Mouse (Mus musculus): ENCODE measurements around the gene Sec16a. TPM values are rescaled to one million over a fixed set of nuclear protein-coding genes. Genes with fewer than 3 reads are reported as not detected.

The Sec16a gene
- total and polyA plus RNA-seq, 2 experiments, result 44.5 to 78.2 TPM

- WGBS, result 43% methylated on average over 4 of the region's 4 CpGs
- no peaks in the 10 kb centered on the region for H3K27me3 ChIP-seq (ENCODE audit: control insufficient read depth, insufficient read depth, low read length)
- peak overlapping the region; percentile 46 for H3K9ac ChIP-seq (ENCODE audit: low read depth, low read length)
- peak overlapping the region; percentile 30 for H3K4me3 ChIP-seq (ENCODE audit: insufficient read depth, low read depth, low read length)
- TF ChIP-seq CTCF (IDR thresholded peaks at IDR 0.05; ENCODE audit: low read depth, low read length) (no peak), POLR2A (IDR thresholded peaks at IDR 0.05; ENCODE audit: extremely low read depth, insufficient read depth, low read length) (no peak)
- DNase-seq (ENCODE audit: extremely low read depth, low read depth, low spot score), result no peak
- H3K36me3 ChIP-seq (ENCODE audit: control insufficient read depth, insufficient read depth, low read length), result peaks cover 2% of the 10 kb centered on the region; the same call in 1 of the 2 replicates
- H3K79me2 ChIP-seq (ENCODE audit: control insufficient read depth, insufficient read depth, low read length), result peaks cover 25% of the 10 kb centered on the region; the same call in 1 of the 2 replicates
- H3K4me1 ChIP-seq (ENCODE audit: control insufficient read depth, insufficient read depth, low read length), result peaks cover 8% of the 10 kb centered on the region
- H3K27ac ChIP-seq (replicated peaks; ENCODE audit: insufficient read depth, low read depth, low read length), result peak overlapping the region; percentile 83
These were observed 1.7 kb upstream of the Sec16a start for GRCm38 (mm10) chr2:26446671-26447070.

DNA sequence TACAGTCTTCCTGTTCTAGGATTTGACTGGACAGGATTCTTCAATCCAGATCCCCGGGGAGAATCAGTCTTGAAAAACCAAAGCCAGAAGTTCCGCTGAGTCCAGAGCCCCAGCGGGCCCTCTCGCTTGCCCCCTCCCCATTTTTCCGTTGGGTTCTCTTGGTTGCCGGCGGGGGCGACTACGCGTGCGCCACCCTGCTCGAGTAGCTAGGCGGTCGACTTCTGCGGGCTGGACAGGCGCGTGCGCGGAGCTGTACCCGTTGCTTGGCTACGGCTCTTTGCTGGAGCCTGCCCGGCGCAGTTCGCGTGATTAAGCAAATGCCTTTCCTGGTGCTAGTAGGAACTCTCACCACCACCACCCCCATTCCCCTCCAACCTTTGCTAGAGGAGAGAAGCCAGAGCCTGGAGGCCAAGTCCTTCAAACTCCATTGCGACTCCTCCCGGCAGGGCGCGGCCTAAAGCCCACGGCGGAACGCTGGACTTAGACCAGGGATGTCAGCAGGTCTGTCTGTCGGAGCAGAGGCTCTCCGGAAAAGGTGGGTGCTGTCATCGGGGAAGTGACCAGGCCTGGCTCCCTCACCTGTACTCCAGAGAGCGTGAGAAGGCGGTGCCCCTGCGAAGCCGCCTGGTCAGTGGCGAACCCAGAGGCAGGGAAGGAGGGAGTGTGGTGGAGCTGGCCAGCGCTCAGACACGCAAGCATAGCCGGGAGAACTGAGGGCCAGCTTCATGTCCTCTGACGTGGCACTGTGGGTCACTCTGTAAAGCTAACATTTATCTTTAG lies 840 bp upstream of the Sec16a start:
- DNase-seq (ENCODE audit: extremely low read depth, low read depth, low spot score), result peak; percentile 86
- no peak for TF ChIP-seq CTCF (IDR thresholded peaks at IDR 0.05; ENCODE audit: low read depth, low read length)
- TF ChIP-seq POLR2A (IDR thresholded peaks at IDR 0.05; ENCODE audit: extremely low read depth, insufficient read depth, low read length), result no peak; the same call in 1 of the 2 replicates
- WGBS, result under 1% methylated on average over 44 of the region's 44 CpGs
- H3K9ac ChIP-seq (ENCODE audit: low read depth, low read length), result peak overlapping the region; percentile 75
- H3K36me3 ChIP-seq (ENCODE audit: control insufficient read depth, insufficient read depth, low read length), result peaks cover 9% of the 10 kb centered on the region
- peaks cover 8% of the 10 kb centered on the region for H3K4me1 ChIP-seq (ENCODE audit: control insufficient read depth, insufficient read depth, low read length)
- H3K27me3 ChIP-seq (ENCODE audit: control insufficient read depth, insufficient read depth, low read length), result no peaks in the 10 kb centered on the region
- peak overlapping the region; percentile 83 for H3K27ac ChIP-seq (replicated peaks; ENCODE audit: insufficient read depth, low read depth, low read length)
- peak overlapping the region; percentile 63 for H3K4me3 ChIP-seq (ENCODE audit: insufficient read depth, low read depth, low read length)
- peaks cover 32% of the 10 kb centered on the region; the same call in 1 of the 2 replicates for H3K79me2 ChIP-seq (ENCODE audit: control insufficient read depth, insufficient read depth, low read length)

- peak; percentile 83 for DNase-seq (ENCODE audit: extremely low read depth, low read depth, low spot score)
- Histone ChIP-seq H3K79me2 (ENCODE audit: control insufficient read depth, insufficient read depth, low read length) (peaks cover 43% of the 10 kb centered on the region; the same call in 1 of the 2 replicates), H3K4me3 (ENCODE audit: insufficient read depth, low read depth, low read length) (peak overlapping the region; percentile 94), H3K27ac (replicated peaks; ENCODE audit: insufficient read depth, low read depth, low read length) (peak overlapping the region; percentile 93), H3K9ac (ENCODE audit: low read depth, low read length) (peak overlapping the region; percentile 97), H3K27me3 (ENCODE audit: control insufficient read depth, insufficient read depth, low read length) (no peaks in the 10 kb centered on the region), H3K36me3 (ENCODE audit: control insufficient read depth, insufficient read depth, low read length) (peaks cover 21% of the 10 kb centered on the region), H3K4me1 (ENCODE audit: control insufficient read depth, insufficient read depth, low read length) (peaks cover 12% of the 10 kb centered on the region)
- under 1% methylated on average over 15 of the region's 15 CpGs for WGBS
- TF ChIP-seq POLR2A (IDR thresholded peaks at IDR 0.05; ENCODE audit: extremely low read depth, insufficient read depth, low read length), result no peak
- no peak for TF ChIP-seq CTCF (IDR thresholded peaks at IDR 0.05; ENCODE audit: low read depth, low read length)
These were observed 648 bp downstream of the Sec16a start for GRCm38 (mm10) chr2:26444368-26444767.

DNA sequence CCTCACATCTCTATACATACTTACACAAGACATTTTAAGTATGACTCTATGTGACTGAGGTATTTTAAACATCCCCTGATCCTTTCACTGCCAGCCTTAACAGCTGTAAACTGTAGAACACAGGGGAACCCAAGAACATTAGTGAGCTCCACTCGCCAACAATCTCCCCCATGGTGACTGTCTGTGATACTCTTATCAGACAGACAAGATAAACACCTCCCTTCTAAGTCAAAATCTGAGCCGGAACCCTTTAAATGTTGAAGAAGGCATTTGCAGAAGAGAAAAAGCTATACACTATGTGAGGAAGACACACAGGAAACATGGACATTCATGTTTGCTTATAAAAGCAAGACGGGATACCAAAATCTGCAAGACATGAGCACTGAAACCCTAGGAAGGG lies 1.1 kb downstream of the Sec16a start:
- Histone ChIP-seq H3K79me2 (ENCODE audit: control insufficient read depth, insufficient read depth, low read length) (peaks cover 43% of the 10 kb centered on the region; the same call in 1 of the 2 replicates), H3K27me3 (ENCODE audit: control insufficient read depth, insufficient read depth, low read length) (no peaks in the 10 kb centered on the region), H3K9ac (ENCODE audit: low read depth, low read length) (peak overlapping the region; percentile 97), H3K27ac (replicated peaks; ENCODE audit: insufficient read depth, low read depth, low read length) (peak overlapping the region; percentile 93), H3K4me3 (ENCODE audit: insufficient read depth, low read depth, low read length) (peak overlapping the region; percentile 94), H3K36me3 (ENCODE audit: control insufficient read depth, insufficient read depth, low read length) (peaks cover 23% of the 10 kb centered on the region), H3K4me1 (ENCODE audit: control insufficient read depth, insufficient read depth, low read length) (peaks cover 14% of the 10 kb centered on the region)
- 4% methylated on average over 3 of the region's 3 CpGs for WGBS
- no peak for DNase-seq (ENCODE audit: extremely low read depth, low read depth, low spot score)
- TF ChIP-seq CTCF (IDR thresholded peaks at IDR 0.05; ENCODE audit: low read depth, low read length), result no peak
- no peak for TF ChIP-seq POLR2A (IDR thresholded peaks at IDR 0.05; ENCODE audit: extremely low read depth, insufficient read depth, low read length)

GRCm38 (mm10) chr2:26442843-26443242 lies 2.2 kb downstream of the Sec16a start:
- Histone ChIP-seq H3K79me2 (ENCODE audit: control insufficient read depth, insufficient read depth, low read length) (peaks cover 44% of the 10 kb centered on the region; the same call in 1 of the 2 replicates), H3K36me3 (ENCODE audit: control insufficient read depth, insufficient read depth, low read length) (peaks cover 28% of the 10 kb centered on the region), H3K9ac (ENCODE audit: low read depth, low read length) (no peak overlapping the region), H3K27ac (replicated peaks; ENCODE audit: insufficient read depth, low read depth, low read length) (no peak overlapping the region), H3K27me3 (ENCODE audit: control insufficient read depth, insufficient read depth, low read length) (no peaks in the 10 kb centered on the region), H3K4me1 (ENCODE audit: control insufficient read depth, insufficient read depth, low read length) (peaks cover 21% of the 10 kb centered on the region), H3K4me3 (ENCODE audit: insufficient read depth, low read depth, low read length) (no peak overlapping the region)
- DNase-seq (ENCODE audit: extremely low read depth, low read depth, low spot score), result no peak
- TF ChIP-seq POLR2A (IDR thresholded peaks at IDR 0.05; ENCODE audit: extremely low read depth, insufficient read depth, low read length) (no peak), CTCF (IDR thresholded peaks at IDR 0.05; ENCODE audit: low read depth, low read length) (no peak)
- 37% methylated on average over 1 of the region's 1 CpGs for WGBS

DNA sequence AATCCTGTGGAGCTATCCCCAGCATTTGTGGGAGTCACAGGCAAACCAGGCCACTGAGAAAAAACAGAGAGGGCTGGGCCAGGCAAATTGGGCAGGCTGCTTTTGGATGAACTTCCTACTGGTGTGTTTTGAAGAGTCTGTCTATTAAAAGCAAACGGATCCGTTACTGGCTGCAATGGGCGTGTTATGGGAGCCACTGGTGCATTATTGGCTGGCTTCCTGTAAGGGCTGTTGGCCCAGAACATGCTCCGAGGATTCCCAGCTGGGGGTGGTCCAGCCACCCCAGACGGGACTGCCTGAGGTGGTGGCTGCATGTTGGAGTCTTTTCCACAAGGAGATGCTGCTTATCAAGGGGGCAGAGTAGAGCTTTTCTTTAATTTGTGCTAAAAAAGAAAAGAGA lies 3.3 kb downstream of the Sec16a start:
- no peak overlapping the region for H3K9ac ChIP-seq (ENCODE audit: low read depth, low read length)
- H3K27me3 ChIP-seq (ENCODE audit: control insufficient read depth, insufficient read depth, low read length), result no peaks in the 10 kb centered on the region
- peaks cover 25% of the 10 kb centered on the region for H3K4me1 ChIP-seq (ENCODE audit: control insufficient read depth, insufficient read depth, low read length)
- H3K36me3 ChIP-seq (ENCODE audit: control insufficient read depth, insufficient read depth, low read length), result peaks cover 30% of the 10 kb centered on the region
- WGBS, result 17% methylated on average over 5 of the region's 5 CpGs
- H3K4me3 ChIP-seq (ENCODE audit: insufficient read depth, low read depth, low read length), result no peak overlapping the region
- no peak for DNase-seq (ENCODE audit: extremely low read depth, low read depth, low spot score)
- H3K27ac ChIP-seq (replicated peaks; ENCODE audit: insufficient read depth, low read depth, low read length), result no peak overlapping the region
- peaks cover 34% of the 10 kb centered on the region; the same call in 1 of the 2 replicates for H3K79me2 ChIP-seq (ENCODE audit: control insufficient read depth, insufficient read depth, low read length)
- TF ChIP-seq CTCF (IDR thresholded peaks at IDR 0.05; ENCODE audit: low read depth, low read length) (no peak), POLR2A (IDR thresholded peaks at IDR 0.05; ENCODE audit: extremely low read depth, insufficient read depth, low read length) (no peak)

Measured in liver, adult 2 months (tissue).